Mouse (Mus musculus) heart, embryonic 14.5 days (tissue): ENCODE results near the gene Pard3b. TPM values are rescaled to one million over a fixed set of nuclear protein-coding genes. Genes with fewer than 3 reads are reported as not detected.

Experiments
- ATAC-seq: fragments of 200-750 bp; cut with Nextera tagmentation; 2 replicates; pipeline ENCODE4 v1.8.0; 2017; ENCODE audit warnings: low read depth, moderate TSS enrichment; ENCODE audit not compliant: insufficient number of reproducible peaks, insufficient read depth, low FRiP score
- H3K27ac ChIP-seq, 2 experiments: fragments of 200-500 bp in 1 of 2; fragments of 300-500 bp in 1 of 2; sonication (generic) in 1 of 2; replicated peaks in 1 of 2; 2 replicates each; pipeline ENCODE4 v1.5.1; 2012 to 2014; ENCODE audit warnings: low read depth in 2 of 2, low read length in 2 of 2, control low read depth in 1 of 2, mild to moderate bottlenecking in 1 of 2, mixed read lengths in 1 of 2; ENCODE audit not compliant: control insufficient read depth in 1 of 2, insufficient read depth in 1 of 2
- H3K27me3 ChIP-seq: fragments of 300-500 bp; sonication (generic); 2 replicates; pipeline ENCODE4 v1.6.1; 2014; ENCODE audit warnings: mild to moderate bottlenecking, low read length, control low read depth; ENCODE audit not compliant: control insufficient read depth, insufficient read depth
- H3K36me3 ChIP-seq: fragments of 300-500 bp; sonication (generic); 2 replicates; pipeline ENCODE4 v1.6.1; 2014; ENCODE audit warnings: mild to moderate bottlenecking, control low read depth, low read length, mixed read lengths; ENCODE audit not compliant: control insufficient read depth, insufficient read depth
- H3K4me1 ChIP-seq, 2 experiments: fragments of 200-500 bp in 1 of 2; fragments of 300-500 bp in 1 of 2; sonication (generic) in 1 of 2; 2 replicates each; pipeline ENCODE4 v1.6.1; 2012 to 2014; ENCODE audit warnings: low read length in 2 of 2, control low read depth in 1 of 2, mixed read lengths in 1 of 2; ENCODE audit not compliant: control insufficient read depth in 2 of 2, insufficient read depth in 2 of 2
- H3K4me2 ChIP-seq: fragments of 300-500 bp; sonication (generic); 2 replicates; pipeline ENCODE4 v1.6.1; 2014; ENCODE audit warnings: mild to moderate bottlenecking, low read length
- H3K4me3 ChIP-seq, 2 experiments: fragments of 200-500 bp in 1 of 2; fragments of 300-500 bp in 1 of 2; sonication (generic) in 1 of 2; 2 replicates each; pipeline ENCODE4 v1.5.1; 2012 to 2014; ENCODE audit warnings: low read length in 2 of 2, mild to moderate bottlenecking in 2 of 2, control low read depth in 1 of 2, low read depth in 1 of 2, moderate library complexity in 1 of 2; ENCODE audit not compliant: control insufficient read depth in 1 of 2, insufficient read depth in 1 of 2
- H3K9ac ChIP-seq: fragments of 300-500 bp; sonication (generic); 2 replicates; pipeline ENCODE4 v1.6.1; 2014; ENCODE audit warnings: mild to moderate bottlenecking, low read length
- H3K9me3 ChIP-seq: fragments of 300-500 bp; sonication (generic); 2 replicates; pipeline ENCODE4 v1.6.1; 2016; ENCODE audit warnings: low read length, control low read depth; ENCODE audit not compliant: control insufficient read depth
- WGBS: fragments of 180-500 bp; shearing (Covaris S2); extraction: QIAGEN DNeasy Blood & Tissue Kit; methylation state at CpG from one replicate; pipeline ENCODE4 v1.1.7; 2014; 5-methylcytosine and 5-hydroxymethylcytosine counted together
- polyA plus RNA-seq: library from polyadenylated mRNA; unstranded; fragments of >200 nt; fragmentation: Nextera tagmentation; extraction: Ambion mirVana; gene quantifications from 2 replicates; pipeline ENCODE4 v1.2.1, GENCODE M21; 2014

The Pard3b gene
- polyA plus RNA-seq, 1 experiment from 2014 or later, result 17.1 TPM

- no peak for ATAC-seq
- no peak overlapping the region for H3K27ac ChIP-seq
- H3K4me1 ChIP-seq, result peaks cover 6 to 15% of the 10 kb centered on the region in 2 experiments
- no peak overlapping the region for H3K9ac ChIP-seq
- no peaks in the 10 kb centered on the region for H3K9me3 ChIP-seq
- no peaks in the 10 kb centered on the region for H3K27me3 ChIP-seq
- H3K4me3 ChIP-seq, result no peak overlapping the region
- no peaks in the 10 kb centered on the region for H3K36me3 ChIP-seq
- H3K4me2 ChIP-seq, result no peak overlapping the region
These were observed 208.0 kb downstream of the Pard3b start for GRCm38 (mm10) chr1:61846606-61847005.

GRCm38 (mm10) chr1:61849029-61849714, 210.5 kb downstream of the Pard3b start:
- H3K4me3 ChIP-seq, result peak overlapping the region; percentile 9; a peak in 2 of 4 replicates
- 33% methylated on average over 6 of the region's 6 CpGs for WGBS
- ATAC-seq, result no peak

GRCm38 (mm10) chr1:61850471-61850870, 211.8 kb downstream of the Pard3b start:
- H3K27ac ChIP-seq, result no peak overlapping the region; a peak in 1 of 4 replicates
- H3K36me3 ChIP-seq, result no peaks in the 10 kb centered on the region
- no peak overlapping the region for H3K4me3 ChIP-seq
- peak overlapping the region; percentile 21 for H3K4me2 ChIP-seq
- ATAC-seq, result no peak
- no peaks in the 10 kb centered on the region for H3K9me3 ChIP-seq
- peaks cover 6 to 15% of the 10 kb centered on the region in 2 experiments for H3K4me1 ChIP-seq
- no peak overlapping the region for H3K9ac ChIP-seq
- 70% methylated on average over 5 of the region's 5 CpGs for WGBS
- H3K27me3 ChIP-seq, result no peaks in the 10 kb centered on the region

More at GRCm38 (mm10) chr1:61849029-61849714, 210.5 kb downstream of the Pard3b start:
- peak overlapping the region; percentile 42 for H3K4me2 ChIP-seq
- no peaks in the 10 kb centered on the region for H3K27me3 ChIP-seq
- H3K9ac ChIP-seq, result no peak overlapping the region
- peak overlapping the region; percentile 37 to 39; a peak in 1 of 4 replicates for H3K27ac ChIP-seq
- peaks cover 6 to 15% of the 10 kb centered on the region in 2 experiments for H3K4me1 ChIP-seq
- H3K36me3 ChIP-seq, result no peaks in the 10 kb centered on the region
- H3K9me3 ChIP-seq, result no peaks in the 10 kb centered on the region

GRCm38 (mm10) chr1:61851176-61851575, 212.6 kb downstream of the Pard3b start:
- Histone ChIP-seq H3K9ac (peak overlapping the region; percentile 25; the same call in 1 of the 2 replicates), H3K4me1 (peaks cover 6 to 15% of the 10 kb centered on the region in 2 experiments), H3K36me3 (no peaks in the 10 kb centered on the region), H3K4me3 (no peak overlapping the region), H3K27ac (peak overlapping the region; percentile 44 to 53; a peak in 3 of 4 replicates), H3K9me3 (no peaks in the 10 kb centered on the region), H3K27me3 (no peaks in the 10 kb centered on the region), H3K4me2 (0 out of 2 replicates have a peak overlapping the region, but pooled peaks have one; percentile 21)
- WGBS, result 33% methylated on average over 5 of the region's 5 CpGs
- no peak for ATAC-seq

GRCm38 (mm10) chr1:61867286-61868082, 228.9 kb downstream of the Pard3b start:
- 0 out of 4 replicates have a peak overlapping the region, but pooled peaks of 1 of the 2 experiments have one; percentile 35 for H3K27ac ChIP-seq
- H3K36me3 ChIP-seq, result no peaks in the 10 kb centered on the region
- H3K4me1 ChIP-seq, result peaks cover 2 to 4% of the 10 kb centered on the region in 2 experiments
- no peak for ATAC-seq
- no peak overlapping the region for H3K4me3 ChIP-seq
- no peak overlapping the region for H3K9ac ChIP-seq
- H3K27me3 ChIP-seq, result no peaks in the 10 kb centered on the region
- no peak overlapping the region for H3K4me2 ChIP-seq
- 33% methylated on average over 2 of the region's 2 CpGs for WGBS
- H3K9me3 ChIP-seq, result no peaks in the 10 kb centered on the region

- Histone ChIP-seq H3K4me3 (no peak overlapping the region), H3K36me3 (no peaks in the 10 kb centered on the region), H3K4me2 (no peak overlapping the region), H3K27me3 (no peaks in the 10 kb centered on the region), H3K9ac (no peak overlapping the region), H3K9me3 (no peaks in the 10 kb centered on the region), H3K27ac (no peak overlapping the region), H3K4me1 (peaks cover 0 to 6% of the 10 kb centered on the region in 2 experiments; a peak in 1 of 4 replicates)
- WGBS, result 32% methylated on average over 1 of the region's 1 CpGs
- ATAC-seq, result no peak
These were observed 236.3 kb downstream of the Pard3b start for GRCm38 (mm10) chr1:61874875-61875274.

- Histone ChIP-seq H3K27me3 (no peaks in the 10 kb centered on the region), H3K9me3 (no peaks in the 10 kb centered on the region), H3K9ac (no peak overlapping the region), H3K36me3 (no peaks in the 10 kb centered on the region), H3K4me1 (no peaks in the 10 kb centered on the region), H3K4me2 (no peak overlapping the region), H3K27ac (no peak overlapping the region), H3K4me3 (no peak overlapping the region)
- WGBS, result 83% methylated on average over 6 of the region's 6 CpGs
- ATAC-seq, result no peak
These were observed 241.3 kb downstream of the Pard3b start for GRCm38 (mm10) chr1:61879706-61880470.
